Mouse (Mus musculus) embryonic facial prominence, embryonic 13.5 days (tissue): Measurements from ENCODE around the gene Tmem50a. TPM values are rescaled to one million over a fixed set of nuclear protein-coding genes. Genes with fewer than 3 reads are reported as not detected.
"Not testable (repeated sequence)": the region's sequence is repeated elsewhere in the genome, so short reads cannot be mapped to it uniquely, and the experiment has no call there.

Experiments used
- ATAC-seq: fragments of 200-750 bp; cut with Nextera tagmentation; 2 replicates; pipeline ENCODE4 v1.8.0; 2017; ENCODE audit warnings: low read depth; ENCODE audit not compliant: insufficient number of reproducible peaks, insufficient read depth, low FRiP score, low TSS enrichment
- H3K27ac ChIP-seq: fragments of 300-500 bp; sonication (generic); 2 replicates; pipeline ENCODE4 v1.5.1; 2015; ENCODE audit warnings: moderate library complexity, mild to moderate bottlenecking, inconsistent platforms
- H3K27me3 ChIP-seq: fragments of 300-500 bp; sonication (generic); 2 replicates; pipeline ENCODE4 v1.6.1; 2015; ENCODE audit warnings: mild to moderate bottlenecking, inconsistent platforms
- H3K36me3 ChIP-seq: fragments of 300-500 bp; sonication (generic); 2 replicates; pipeline ENCODE4 v1.6.1; 2015; ENCODE audit warnings: mild to moderate bottlenecking, inconsistent platforms
- H3K4me1 ChIP-seq: fragments of 300-500 bp; sonication (generic); 2 replicates; pipeline ENCODE4 v1.6.1; 2015; ENCODE audit warnings: inconsistent platforms
- H3K4me2 ChIP-seq: fragments of 300-500 bp; sonication (generic); 2 replicates; pipeline ENCODE4 v1.6.1; 2015; ENCODE audit warnings: moderate library complexity, mild to moderate bottlenecking, inconsistent platforms
- H3K4me3 ChIP-seq: fragments of 300-500 bp; sonication (generic); 2 replicates; pipeline ENCODE4 v1.5.1; 2015; ENCODE audit warnings: mild to moderate bottlenecking, inconsistent platforms
- H3K9ac ChIP-seq: fragments of 300-500 bp; sonication (generic); 2 replicates; pipeline ENCODE4 v1.6.1; 2015; ENCODE audit warnings: mild to moderate bottlenecking, inconsistent platforms
- H3K9me3 ChIP-seq: fragments of 300-500 bp; sonication (generic); 2 replicates; pipeline ENCODE4 v1.6.1; 2016; ENCODE audit warnings: inconsistent platforms
- WGBS: fragments of 180-500 bp; shearing (Covaris S2); methylation state at CpG from one replicate; pipeline ENCODE4 v1.1.7; 2015; ENCODE audit warnings: mixed read lengths; 5-methylcytosine and 5-hydroxymethylcytosine counted together
- polyA plus RNA-seq: library from polyadenylated mRNA; unstranded; fragments of >200 nt; fragmentation: Nextera tagmentation; extraction: Ambion mirVana; gene quantifications from 2 replicates; pipeline ENCODE4 v1.2.1, GENCODE M21; 2015

Tmem50a gene
- polyA plus RNA-seq, 1 experiment from 2014 or later = 172 TPM

- Histone ChIP-seq H3K36me3 (peaks cover 21% of the 10 kb centered on the region), H3K9me3 (no peaks in the 10 kb centered on the region), H3K4me3 (peak overlapping the region; percentile 100), H3K4me2 (peak overlapping the region; percentile 69), H3K27ac (peak overlapping the region; percentile 96), H3K4me1 (peaks cover 21% of the 10 kb centered on the region), H3K9ac (peak overlapping the region; percentile 99), H3K27me3 (no peaks in the 10 kb centered on the region)
- WGBS = 54% methylated on average over 10 of the region's 10 CpGs
- ATAC-seq = no peak
These were observed 7.5 kb upstream of the Tmem50a start for GRCm38 (mm10) chr4:134922111-134922924.

DNA sequence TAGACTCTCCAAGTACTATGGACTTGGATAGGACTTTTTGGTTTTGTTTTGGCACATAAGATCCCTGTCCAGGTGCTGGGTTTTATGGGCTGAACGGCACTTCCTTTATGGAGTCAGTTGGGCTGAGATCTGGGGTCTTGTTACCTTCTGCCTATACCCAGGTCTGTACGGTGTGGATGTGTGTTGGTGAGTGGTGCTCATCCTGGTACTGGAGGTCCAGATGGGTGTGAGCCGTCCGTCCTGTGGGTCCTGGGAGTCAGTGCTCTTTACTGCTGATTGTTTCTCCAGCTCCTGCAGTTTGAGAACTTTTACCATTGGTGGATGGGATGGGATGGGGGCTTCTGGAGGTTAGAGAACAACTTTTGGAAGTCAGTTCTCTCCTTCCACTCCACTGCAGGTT lies 6.9 kb upstream of the Tmem50a start:
- Histone ChIP-seq H3K9me3 (no peaks in the 10 kb centered on the region), H3K4me3 (no peak overlapping the region), H3K9ac (no peak overlapping the region), H3K27me3 (no peaks in the 10 kb centered on the region), H3K4me1 (peaks cover 21% of the 10 kb centered on the region), H3K4me2 (no peak overlapping the region), H3K36me3 (peaks cover 17% of the 10 kb centered on the region), H3K27ac (no peak overlapping the region)
- no peak for ATAC-seq
- 95% methylated on average over 4 of the region's 4 CpGs for WGBS

DNA sequence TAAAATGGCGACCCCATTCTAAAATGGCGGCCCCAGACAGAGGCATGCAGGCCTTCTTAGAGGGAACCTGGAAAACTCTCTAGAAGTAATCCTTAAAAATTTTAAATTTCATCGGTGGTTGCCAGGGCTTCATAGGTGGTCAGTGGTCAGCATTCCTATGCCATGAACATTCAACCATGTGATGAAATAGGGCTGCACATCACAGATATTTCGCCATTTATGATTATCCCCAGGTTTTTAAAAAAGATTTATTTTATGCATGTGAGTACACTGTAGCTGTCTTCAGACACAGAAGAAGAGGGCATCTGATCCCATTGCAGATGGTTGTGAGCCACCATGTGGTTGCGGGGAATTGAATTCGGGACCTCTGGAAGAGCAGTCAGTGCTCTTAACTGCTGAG lies 5.8 kb upstream of the Tmem50a start:
- WGBS = 94% methylated on average over 6 of the region's 6 CpGs
- H3K9ac ChIP-seq = no peak overlapping the region
- no peak for ATAC-seq
- H3K4me1 ChIP-seq = peaks cover 13% of the 10 kb centered on the region
- H3K27ac ChIP-seq = no peak overlapping the region
- H3K4me3 ChIP-seq = no peak overlapping the region
- no peaks in the 10 kb centered on the region for H3K27me3 ChIP-seq
- H3K36me3 ChIP-seq = peaks cover 6% of the 10 kb centered on the region
- no peaks in the 10 kb centered on the region for H3K9me3 ChIP-seq
- no peak overlapping the region for H3K4me2 ChIP-seq

DNA sequence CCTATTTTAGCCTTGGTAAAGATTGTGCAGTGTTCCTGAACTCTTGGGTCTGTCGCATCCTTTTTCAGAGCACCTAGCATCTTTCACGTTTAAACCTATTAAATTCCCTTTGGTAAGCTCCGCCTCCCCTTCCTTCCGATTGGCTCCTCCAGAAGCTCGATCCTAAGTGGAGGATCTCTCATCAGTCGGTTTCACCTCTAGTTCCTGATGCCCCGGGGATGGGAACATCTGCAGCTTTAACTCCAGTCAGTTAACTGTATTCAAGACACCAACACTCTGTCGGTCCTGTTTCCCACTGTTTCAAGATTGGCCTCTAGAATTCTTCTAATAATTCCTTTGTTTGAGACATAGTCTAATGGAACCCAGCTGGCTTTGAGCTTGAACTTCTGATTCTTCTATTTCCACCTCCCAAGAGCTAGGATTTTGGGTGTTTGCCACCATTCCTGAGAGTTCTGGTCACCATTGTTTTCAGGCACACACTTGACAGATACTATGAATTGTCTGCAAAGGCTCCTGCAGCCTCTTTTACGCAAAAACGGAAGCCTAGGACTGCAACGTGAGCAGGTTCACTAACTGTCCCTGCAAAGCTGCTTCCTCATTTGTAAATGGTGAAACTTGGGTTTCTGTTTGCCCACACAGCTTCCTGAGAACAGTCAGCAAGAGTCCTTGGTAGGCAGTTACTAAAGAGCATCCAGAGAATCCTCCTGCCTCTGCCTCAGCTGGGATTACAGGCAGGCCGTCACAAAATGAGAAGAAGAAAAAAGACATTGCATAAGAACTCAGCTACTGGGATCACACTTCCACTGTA lies 5.1 kb upstream of the Tmem50a start:
- WGBS = 39% methylated on average over 12 of the region's 12 CpGs

GRCm38 (mm10) chr4:134918381-134918780 lies 3.6 kb upstream of the Tmem50a start:
- H3K27me3 ChIP-seq = no peaks in the 10 kb centered on the region
- ATAC-seq = no peak
- no peak overlapping the region for H3K4me3 ChIP-seq
- H3K27ac ChIP-seq = no peak overlapping the region
- 51% methylated on average over 7 of the region's 7 CpGs for WGBS
- no peak overlapping the region for H3K4me2 ChIP-seq
- no peaks in the 10 kb centered on the region for H3K36me3 ChIP-seq
- H3K9me3 ChIP-seq = no peaks in the 10 kb centered on the region
- no peak overlapping the region for H3K9ac ChIP-seq
- peaks cover 19% of the 10 kb centered on the region for H3K4me1 ChIP-seq

More for the DNA sequence above, 5.1 kb upstream of the Tmem50a start:
- Histone ChIP-seq H3K4me3 (no peak overlapping the region), H3K4me1 (peaks cover 12% of the 10 kb centered on the region), H3K9ac (no peak overlapping the region), H3K9me3 (no peaks in the 10 kb centered on the region), H3K27ac (no peak overlapping the region), H3K27me3 (no peaks in the 10 kb centered on the region), H3K36me3 (no peaks in the 10 kb centered on the region), H3K4me2 (no peak overlapping the region)
- no peak for ATAC-seq

DNA sequence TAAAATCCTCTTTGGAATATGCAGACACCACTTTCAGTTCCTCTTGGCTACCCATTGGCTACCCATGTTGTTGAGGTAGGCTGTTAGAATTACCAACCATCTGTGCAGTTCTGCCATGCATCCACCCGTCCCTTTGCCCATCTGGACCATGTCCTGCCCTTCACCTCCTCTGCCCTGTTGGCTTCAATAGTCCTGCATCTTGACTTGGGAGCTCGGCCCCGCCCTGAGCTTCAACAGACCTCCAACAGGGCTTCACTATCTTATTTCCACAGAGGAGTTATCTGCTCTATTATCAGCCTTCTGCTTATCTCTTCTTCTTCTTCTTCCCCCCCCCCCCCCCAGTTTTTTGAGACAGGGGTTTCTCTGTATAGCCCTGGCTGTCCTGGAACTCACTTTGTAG lies 2.4 kb upstream of the Tmem50a start:
- peaks cover 5% of the 10 kb centered on the region; the same call in 1 of the 2 replicates for H3K36me3 ChIP-seq
- H3K27ac ChIP-seq = no peak overlapping the region
- no peaks in the 10 kb centered on the region for H3K9me3 ChIP-seq
- ATAC-seq = no peak
- H3K9ac ChIP-seq = no peak overlapping the region
- peaks cover 19% of the 10 kb centered on the region for H3K4me1 ChIP-seq
- no peak overlapping the region for H3K4me2 ChIP-seq
- H3K27me3 ChIP-seq = no peaks in the 10 kb centered on the region
- 80% methylated on average over 3 of the region's 3 CpGs for WGBS
- H3K4me3 ChIP-seq = no peak overlapping the region

GRCm38 (mm10) chr4:134915223-134916050 lies 613 bp upstream of the Tmem50a start:
- WGBS = 57% methylated on average over 14 of the region's 14 CpGs
- Histone ChIP-seq H3K9me3 (no peaks in the 10 kb centered on the region), H3K4me3 (peak overlapping the region; percentile 80), H3K27ac (peak overlapping the region; percentile 29; the same call in 1 of the 2 replicates), H3K36me3 (peaks cover 19% of the 10 kb centered on the region), H3K4me2 (peak overlapping the region; percentile 71), H3K9ac (peak overlapping the region; percentile 92), H3K4me1 (peaks cover 17% of the 10 kb centered on the region), H3K27me3 (no peaks in the 10 kb centered on the region)
- no peak for ATAC-seq

GRCm38 (mm10) chr4:134914122-134914863 lies 531 bp downstream of the Tmem50a start:
- Histone ChIP-seq H3K4me1 (peaks cover 17% of the 10 kb centered on the region), H3K9ac (peak overlapping the region; percentile 92), H3K9me3 (no peaks in the 10 kb centered on the region), H3K27ac (peak overlapping the region; percentile 94), H3K4me2 (peak overlapping the region; percentile 71), H3K27me3 (no peaks in the 10 kb centered on the region), H3K36me3 (peaks cover 25% of the 10 kb centered on the region), H3K4me3 (peak overlapping the region; percentile 80)
- peak; percentile 73 for ATAC-seq
- WGBS = under 1% methylated on average over 43 of the region's 43 CpGs

- H3K27ac ChIP-seq = no peak overlapping the region
- peak overlapping the region; percentile 71 for H3K4me2 ChIP-seq
- no peaks in the 10 kb centered on the region for H3K27me3 ChIP-seq
- no peak overlapping the region; the same call in 1 of the 2 replicates for H3K9ac ChIP-seq
- peaks cover 17% of the 10 kb centered on the region for H3K4me1 ChIP-seq
- H3K4me3 ChIP-seq = peak overlapping the region; percentile 80; the same call in 1 of the 2 replicates
- WGBS = 31% methylated on average over 3 of the region's 3 CpGs
- ATAC-seq = no peak
- H3K36me3 ChIP-seq = peaks cover 34% of the 10 kb centered on the region
- H3K9me3 ChIP-seq = no peaks in the 10 kb centered on the region
These were observed 1.4 kb downstream of the Tmem50a start for GRCm38 (mm10) chr4:134913413-134913812.

- H3K4me2 ChIP-seq, H3K4me3 ChIP-seq, H3K9ac ChIP-seq, ATAC-seq, H3K27me3 ChIP-seq, H3K27ac ChIP-seq, H3K9me3 ChIP-seq: not testable (repeated sequence)
- peaks cover 17% of the 10 kb centered on the region for H3K4me1 ChIP-seq
- WGBS = 95% methylated on average over 8 of the region's 8 CpGs
- peaks cover 54% of the 10 kb centered on the region for H3K36me3 ChIP-seq
These were observed 3.4 kb downstream of the Tmem50a start for GRCm38 (mm10) chr4:134911406-134911805.
